11 mouse cellular contexts compared by ENCODE assay signal in genomic region chr17:7461164-7461563, GRCm38 (mm10).
DNase-seq lines count a peak whose midpoint lies in the region; ATAC-seq lines count a peak whose summit lies in the region.
"Had no signal": no experiment of that assay in that cellular context is flagged by ENCODE, and none has a peak within 500 bp of the region (broad histone marks: within the 10 kb centered on the region; RNA-seq: fewer than 3 reads in every experiment).

No protein-coding gene starts in this region.

- 7% methylated on average over 6 of the region's 6 CpGs for WGBS in embryonic facial prominence, embryonic 12.5 days
- WGBS in hindbrain, embryonic 14.5 days = 6% methylated on average over 6 of the region's 6 CpGs
- WGBS in midbrain, embryonic 15.5 days = 11% methylated on average over 6 of the region's 6 CpGs

- H3K27me3 ChIP-seq in embryonic facial prominence, embryonic 12.5 days = no peaks in the 10 kb centered on the region
- H3K27me3 ChIP-seq in hindbrain, embryonic 14.5 days (ENCODE audit: control insufficient read depth, insufficient read depth, low read length) = no peaks in the 10 kb centered on the region
- no peaks in the 10 kb centered on the region for H3K27me3 ChIP-seq in midbrain, embryonic 15.5 days (replicated peaks)
- H3K27me3 ChIP-seq: neural tube, embryonic 13.5 days had no signal

- H3K4me1 ChIP-seq in embryonic facial prominence, embryonic 12.5 days = peaks cover 2% of the 10 kb centered on the region; the same call in 1 of the 2 replicates
- H3K4me1 ChIP-seq in hindbrain, embryonic 14.5 days (replicated peaks; ENCODE audit: control insufficient read depth, insufficient read depth, low read length) = 0 out of 2 replicates have a peak, but pooled peaks cover 5% of the 10 kb centered on the region
- H3K4me1 ChIP-seq in midbrain, embryonic 15.5 days = 0 out of 2 replicates have a peak, but pooled peaks cover 7% of the 10 kb centered on the region

- peak; percentile 19 for DNase-seq in brain, adult 2 months (ENCODE audit: low read depth, low spot score)
- peak; percentile 52 for DNase-seq in hindbrain, embryonic 14.5 days (ENCODE audit: low spot score)
- DNase-seq in spleen, postnatal 14 days (ENCODE audit: low spot score in 2 of 2) = no peak
- DNase-seq in urinary bladder, postnatal 14 days (ENCODE audit: low spot score) = no peak
- no peak for DNase-seq in left cerebral cortex, postnatal 14 days (ENCODE audit: low spot score in 2 of 2)
- no peak for DNase-seq in urinary bladder, postnatal 36 days (ENCODE audit: low spot score in 2 of 2)
- DNase-seq: lung, adult 2 months; thymus, postnatal 36 days had no signal

- peak overlapping the region; percentile 60 for H3K27ac ChIP-seq in embryonic facial prominence, embryonic 12.5 days
- no peak overlapping the region for H3K27ac ChIP-seq in hindbrain, embryonic 14.5 days
- no peak overlapping the region for H3K27ac ChIP-seq in midbrain, embryonic 15.5 days
- H3K27ac ChIP-seq: neural tube, embryonic 13.5 days had no signal

- no peak overlapping the region for H3K4me2 ChIP-seq in embryonic facial prominence, embryonic 12.5 days (replicated peaks)
- no peak overlapping the region for H3K4me2 ChIP-seq in hindbrain, embryonic 14.5 days (replicated peaks)
- H3K4me2 ChIP-seq in midbrain, embryonic 15.5 days = no peak overlapping the region
- H3K4me2 ChIP-seq: neural tube, embryonic 13.5 days had no signal

- no peak for ATAC-seq in embryonic facial prominence, embryonic 12.5 days (ENCODE audit: insufficient number of reproducible peaks, insufficient read depth, low FRiP score, low TSS enrichment)
- ATAC-seq in hindbrain, embryonic 14.5 days (ENCODE audit: low FRiP score) = no peak; the same call in 1 of the 2 replicates
- 0 out of 2 replicates have a peak, but pooled peaks have one; percentile 54 for ATAC-seq in midbrain, embryonic 15.5 days (replicated peaks)

- intact Hi-C loops in left cerebral cortex, postnatal 14 days (cut with DNase I) = no loop called here

- no peak overlapping the region for H3K4me3 ChIP-seq in embryonic facial prominence, embryonic 12.5 days
- H3K4me3 ChIP-seq in hindbrain, embryonic 14.5 days (replicated peaks; ENCODE audit: low read length) = no peak overlapping the region
- H3K4me3 ChIP-seq in midbrain, embryonic 15.5 days = no peak overlapping the region
- H3K4me3 ChIP-seq: neural tube, embryonic 13.5 days had no signal

- no peaks in the 10 kb centered on the region for H3K9me3 ChIP-seq in embryonic facial prominence, embryonic 12.5 days
- H3K9me3 ChIP-seq in hindbrain, embryonic 14.5 days (ENCODE audit: control insufficient read depth, low read length) = no peaks in the 10 kb centered on the region
- no peaks in the 10 kb centered on the region for H3K9me3 ChIP-seq in midbrain, embryonic 15.5 days
- H3K9me3 ChIP-seq: neural tube, embryonic 13.5 days had no signal

- H3K9ac ChIP-seq in embryonic facial prominence, embryonic 12.5 days = no peak overlapping the region
- no peak overlapping the region for H3K9ac ChIP-seq in hindbrain, embryonic 14.5 days
- no peak overlapping the region for H3K9ac ChIP-seq in midbrain, embryonic 15.5 days
- H3K9ac ChIP-seq: neural tube, embryonic 13.5 days had no signal

- no peaks in the 10 kb centered on the region for H3K36me3 ChIP-seq in embryonic facial prominence, embryonic 12.5 days
- no peaks in the 10 kb centered on the region for H3K36me3 ChIP-seq in hindbrain, embryonic 14.5 days (replicated peaks; ENCODE audit: control insufficient read depth, insufficient read depth)
- no peaks in the 10 kb centered on the region for H3K36me3 ChIP-seq in midbrain, embryonic 15.5 days (replicated peaks)
- H3K36me3 ChIP-seq: neural tube, embryonic 13.5 days had no signal

Comparison
In these comparisons a context has a peak if more than half of its experiments do, and no peak if none do; other contexts are left out.
1. DNase-seq: peak in brain, adult 2 months (single experiment) and hindbrain, embryonic 14.5 days (single experiment); none in spleen, postnatal 14 days (0 of 2), urinary bladder, postnatal 14 days (single experiment), left cerebral cortex, postnatal 14 days (0 of 2) and urinary bladder, postnatal 36 days (0 of 2).